Mouse (Mus musculus) right cerebral cortex, postnatal 10 days (tissue): ENCODE data around the gene Psg18.
"Not testable (repeated sequence)": the region's sequence is repeated elsewhere in the genome, so short reads cannot be mapped to it uniquely, and the experiment has no call there.

ENCODE experiments used
- DNase-seq, 2 experiments: peaks; one replicate each; pipeline ENCODE4 v3.0.0; 2021; ENCODE audit warnings: low spot score in 2 of 2

Psg18 gene

GRCm38 (mm10) chr7:18354909-18355308 is at the start of gene Psg18:
TSS of gene Psg18 (minus strand) at chr7:18355009.
- DNase-seq, result not testable (repeated sequence)

- DNase-seq, result no peak
Measured at GRCm38 (mm10) chr7:18403407-18403806, 48.6 kb upstream of the Psg18 start.

GRCm38 (mm10) chr7:18402527-18403237 is 47.9 kb upstream of the Psg18 start:
- DNase-seq, result peak in 1 of 2 experiments; percentile 17

- not testable (repeated sequence) for DNase-seq
Measured at GRCm38 (mm10) chr7:18391483-18391882, 36.7 kb upstream of the Psg18 start.

- no peak for DNase-seq
Measured at GRCm38 (mm10) chr7:18378295-18378694, 23.5 kb upstream of the Psg18 start.

GRCm38 (mm10) chr7:18335411-18335810 is 19.4 kb downstream of the Psg18 start:
- not testable (repeated sequence) for DNase-seq
